Mouse (Mus musculus): Measurements from ENCODE around the gene Casq2. TPM values are rescaled to one million over a fixed set of nuclear protein-coding genes. Genes with fewer than 3 reads are reported as not detected.

Casq2 gene
- total RNA-seq, 4 experiments from 2014 or later, result 0.86 to 2.8 (median 1.0) TPM

DNA sequence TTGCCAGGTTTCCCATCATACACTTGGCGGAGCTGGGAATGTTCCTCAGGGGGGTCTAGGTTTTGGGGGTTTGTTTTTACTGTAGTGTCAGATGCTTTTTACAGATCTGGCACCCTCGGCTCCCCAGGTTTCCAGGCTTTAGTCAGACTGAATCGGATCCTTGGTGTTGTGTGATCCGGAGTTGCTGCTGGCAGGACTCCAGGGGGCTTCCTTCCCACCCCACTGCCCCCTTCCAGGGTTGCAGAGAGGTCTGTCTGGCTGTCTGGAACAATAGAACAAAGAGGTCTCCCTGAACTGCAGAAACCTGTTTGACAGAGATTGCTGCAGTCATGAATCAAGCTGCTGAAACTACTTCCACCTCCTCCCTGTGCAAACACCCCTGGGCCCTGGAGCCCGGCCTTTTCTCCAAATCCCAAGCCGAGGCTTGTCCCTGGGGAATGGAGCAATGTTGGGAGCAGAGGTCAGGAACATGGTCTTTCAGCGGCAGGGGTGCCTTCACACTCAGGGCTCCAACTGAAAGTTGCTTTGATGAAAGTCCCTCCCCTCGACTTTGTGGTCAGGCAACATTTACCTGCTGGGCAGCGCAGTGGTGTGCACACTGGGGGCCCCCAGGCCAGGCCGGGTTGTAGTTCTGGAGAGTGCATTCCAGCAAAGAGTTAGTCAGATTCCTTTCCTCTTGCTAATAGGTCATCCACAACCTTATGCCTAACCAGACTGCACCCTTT lies 49.3 kb downstream of the Casq2 start:
- DNase-seq (ENCODE audit: low spot score in 2 of 2), result no peak

GRCm38 (mm10) chr3:102137158-102137557 lies 50.9 kb downstream of the Casq2 start:
- DNase-seq (ENCODE audit: low spot score in 2 of 2), result no peak

- DNase-seq (ENCODE audit: low spot score in 2 of 2), result no peak
Observed at GRCm38 (mm10) chr3:102138899-102139298, 52.7 kb downstream of the Casq2 start.

DNA sequence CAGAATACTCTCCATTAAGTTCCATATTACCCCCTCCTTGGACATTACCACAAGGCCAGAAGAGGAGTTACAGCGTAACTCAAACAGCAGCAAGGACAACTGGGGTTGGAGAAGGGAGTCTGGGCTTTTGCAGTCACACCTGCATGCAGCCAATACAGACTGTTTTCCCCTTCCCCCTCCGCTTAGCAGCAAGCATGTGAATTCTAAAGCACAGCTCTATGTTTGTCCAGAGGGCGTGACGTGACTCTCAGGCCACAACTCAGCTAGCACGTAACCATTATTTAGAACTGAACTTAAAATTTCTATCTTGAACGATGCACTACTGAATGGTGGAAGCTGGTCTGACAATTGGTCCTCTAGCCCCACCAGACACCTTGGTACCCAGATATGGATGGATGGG lies 54.4 kb downstream of the Casq2 start:
- no peak for DNase-seq (ENCODE audit: low spot score in 2 of 2)

DNA sequence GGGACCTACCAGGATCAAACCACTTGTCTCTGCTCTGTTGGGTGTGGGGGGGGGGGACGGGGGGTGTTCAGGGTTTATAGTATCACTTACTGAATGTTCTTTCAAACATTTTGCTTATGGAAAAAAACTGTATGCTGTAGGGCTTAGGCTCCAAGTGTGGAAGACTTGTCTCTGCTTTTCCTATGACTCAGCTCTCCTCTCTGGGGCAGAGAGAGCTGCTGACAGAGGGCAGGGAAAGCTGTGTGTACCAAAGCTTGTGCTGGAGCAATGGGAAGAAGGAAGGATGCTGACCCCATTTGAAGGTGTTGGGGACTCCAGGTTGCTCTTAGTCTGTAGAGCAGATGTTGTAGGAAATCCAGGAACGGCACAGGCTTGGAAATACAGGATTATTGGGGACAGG lies 55.2 kb downstream of the Casq2 start:
- no peak for DNase-seq (ENCODE audit: low spot score in 2 of 2)

- no peak for DNase-seq (ENCODE audit: low spot score in 2 of 2)
Observed at GRCm38 (mm10) chr3:102141893-102142292, 55.7 kb downstream of the Casq2 start.

DNA sequence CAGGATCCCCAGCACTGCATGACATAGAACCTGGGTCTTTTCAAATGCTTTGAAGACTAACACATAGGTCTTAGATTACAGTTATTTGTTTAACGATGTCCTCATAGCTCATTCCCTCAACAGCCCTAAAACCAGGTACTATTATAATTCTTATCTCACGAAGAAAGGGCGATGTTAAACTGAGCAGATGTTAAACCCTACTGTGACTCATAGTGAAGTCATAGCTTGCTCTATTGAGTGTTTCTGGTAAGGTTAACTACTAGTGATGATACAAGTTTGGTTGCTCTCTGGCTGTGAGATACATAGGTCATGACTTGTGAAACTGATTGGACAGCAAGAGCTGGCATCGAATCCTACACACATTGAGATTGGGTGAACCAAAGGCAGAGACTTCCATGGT lies 56.7 kb downstream of the Casq2 start:
- DNase-seq (ENCODE audit: low spot score in 2 of 2), result no peak

GRCm38 (mm10) chr3:102143536-102143935 lies 57.3 kb downstream of the Casq2 start:
- no peak for DNase-seq (ENCODE audit: low spot score in 2 of 2)

GRCm38 (mm10) chr3:102144401-102144800 lies 58.2 kb downstream of the Casq2 start:
- no peak for DNase-seq (ENCODE audit: low spot score in 2 of 2)

- DNase-seq (ENCODE audit: low spot score in 2 of 2), result no peak
Observed at GRCm38 (mm10) chr3:102145645-102146386, 59.6 kb downstream of the Casq2 start.

- no peak for DNase-seq (ENCODE audit: low spot score in 2 of 2)
Observed at GRCm38 (mm10) chr3:102146428-102146827, 60.2 kb downstream of the Casq2 start.

DNA sequence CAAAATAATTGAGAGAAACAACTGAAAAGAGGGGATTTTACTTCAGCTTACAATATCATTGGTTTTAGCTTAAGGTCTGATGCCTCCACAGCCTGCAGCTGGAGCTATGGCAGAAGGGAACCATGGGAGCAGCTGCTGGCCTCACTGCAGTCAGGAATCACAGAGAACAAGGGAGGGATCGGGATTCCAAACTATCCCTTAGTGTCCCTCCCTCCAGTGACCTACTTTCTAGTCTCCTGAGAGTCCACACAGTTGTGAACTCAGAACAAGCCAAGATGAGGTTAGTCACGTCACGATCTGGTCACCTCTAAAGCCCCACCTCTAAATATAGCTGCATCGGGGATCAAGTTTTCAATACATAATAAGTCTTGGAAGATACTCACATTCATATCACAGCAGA lies 61.0 kb downstream of the Casq2 start:
- DNase-seq (ENCODE audit: low spot score in 2 of 2), result no peak

DNA sequence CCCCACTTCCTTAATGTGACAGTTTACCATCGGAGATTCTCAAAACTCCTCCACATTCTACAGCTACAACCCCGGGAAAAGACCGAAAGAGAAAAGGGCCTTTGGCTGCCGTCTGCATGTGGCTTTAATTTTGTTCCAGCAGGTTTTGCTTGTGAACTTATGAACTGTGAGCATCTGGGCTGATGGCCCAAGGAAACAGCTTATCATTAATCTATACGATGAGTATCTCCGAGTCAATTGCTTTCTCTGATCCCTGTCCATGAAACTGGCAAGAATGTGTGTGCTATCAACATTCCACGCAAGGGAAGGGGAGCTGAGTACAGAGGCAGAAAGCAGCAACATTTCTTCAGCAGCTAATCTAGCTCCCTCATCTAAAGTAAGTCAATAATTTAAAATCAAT lies 63.7 kb downstream of the Casq2 start:
- DNase-seq (ENCODE audit: low spot score in 2 of 2), result no peak

- DNase-seq (ENCODE audit: low spot score in 2 of 2), result no peak
Observed at GRCm38 (mm10) chr3:102151850-102152249, 65.6 kb downstream of the Casq2 start.

GRCm38 (mm10) chr3:102152471-102152870 lies 66.3 kb downstream of the Casq2 start:
- DNase-seq (ENCODE audit: low spot score in 2 of 2), result no peak

DNA sequence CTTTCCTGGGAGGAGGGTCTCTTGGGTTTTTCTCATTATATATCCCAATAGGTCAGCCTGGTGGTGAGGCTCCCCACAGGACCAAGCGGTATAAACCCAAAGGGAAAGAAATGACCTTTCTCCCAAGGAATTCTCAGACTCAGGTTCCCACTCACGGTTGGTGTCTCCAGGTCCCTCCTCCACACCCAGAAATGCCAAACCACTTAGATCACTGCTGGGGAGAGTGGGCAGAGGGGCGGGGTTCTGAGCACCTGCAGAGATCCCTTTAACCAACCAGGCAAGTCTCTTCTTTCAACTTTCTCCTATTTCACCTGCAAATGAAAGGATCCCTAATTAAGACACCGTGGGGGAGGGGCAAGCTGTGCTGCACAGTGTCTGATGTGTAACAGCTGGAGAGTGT lies 66.7 kb downstream of the Casq2 start:
- no peak for DNase-seq (ENCODE audit: low spot score in 2 of 2)

DNA sequence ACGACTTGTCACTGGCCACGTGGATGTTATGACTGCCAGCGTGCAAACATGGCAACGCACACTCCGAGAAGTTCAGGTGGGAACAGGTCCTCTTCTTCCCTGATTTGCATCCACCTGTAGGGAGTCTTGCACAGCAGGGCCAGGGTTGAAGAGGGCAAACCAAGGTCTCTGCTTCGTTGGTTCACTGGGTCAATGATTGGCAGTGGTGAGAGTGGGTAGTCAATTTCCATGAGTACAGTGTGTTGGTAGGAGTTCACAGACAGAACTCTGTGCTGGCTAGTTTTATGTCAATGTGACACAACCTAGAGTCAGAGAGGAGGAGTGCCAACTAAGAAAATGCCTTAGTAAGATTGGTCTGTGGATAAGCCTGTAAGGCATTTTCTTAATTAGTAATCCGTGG lies 67.9 kb downstream of the Casq2 start:
- no peak for DNase-seq (ENCODE audit: low spot score in 2 of 2)

- DNase-seq (ENCODE audit: low spot score in 2 of 2), result no peak
Observed at GRCm38 (mm10) chr3:102156737-102157136, 70.5 kb downstream of the Casq2 start.

DNA sequence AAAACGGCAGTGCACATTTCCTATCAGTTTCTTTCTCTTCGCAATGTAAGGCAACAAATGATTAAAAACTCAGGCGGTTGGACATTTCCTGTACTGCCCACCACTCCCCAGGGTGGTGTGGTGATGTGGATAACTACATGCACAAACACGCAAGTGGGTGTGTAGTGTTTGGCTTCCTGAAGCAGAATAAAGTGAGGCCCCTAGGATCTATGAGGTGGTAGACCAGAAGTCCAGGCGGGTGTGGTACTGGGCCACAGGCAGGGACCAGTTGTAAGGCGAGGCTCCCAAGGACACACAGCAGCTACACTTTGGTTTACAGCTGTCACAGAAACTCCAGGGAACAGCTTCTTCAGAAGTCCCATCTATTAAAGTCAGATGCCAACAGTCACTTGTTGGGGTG lies 71.4 kb downstream of the Casq2 start:
- DNase-seq (ENCODE audit: low spot score in 2 of 2), result no peak

- DNase-seq (ENCODE audit: low spot score in 2 of 2), result no peak
Observed at GRCm38 (mm10) chr3:102158759-102159422, 72.7 kb downstream of the Casq2 start.

- DNase-seq (ENCODE audit: low spot score in 2 of 2), result no peak
Observed at GRCm38 (mm10) chr3:102159423-102160325, 73.5 kb downstream of the Casq2 start.
